Mouse (Mus musculus) midbrain, embryonic 13.5 days (tissue): Measurements from ENCODE around the gene Cracr2a. TPM values are rescaled to one million over a fixed set of nuclear protein-coding genes. Genes with fewer than 3 reads are reported as not detected.
"Not testable (repeated sequence)": the region's sequence is repeated elsewhere in the genome, so short reads cannot be mapped to it uniquely, and the experiment has no call there.

ENCODE experiments used
- ATAC-seq: fragments of 200-750 bp; cut with Nextera tagmentation; 2 replicates; pipeline ENCODE4 v1.8.0; 2017; ENCODE audit warnings: mild to moderate bottlenecking, moderate TSS enrichment, moderate library complexity
- H3K27ac ChIP-seq: fragments of 300-500 bp; sonication (generic); 2 replicates; pipeline ENCODE4 v1.5.1; 2015; ENCODE audit warnings: inconsistent platforms, mild to moderate bottlenecking, moderate library complexity
- H3K27me3 ChIP-seq: fragments of 300-500 bp; sonication (generic); 2 replicates; pipeline ENCODE4 v1.6.1; 2015; ENCODE audit warnings: mild to moderate bottlenecking, inconsistent platforms
- H3K36me3 ChIP-seq: fragments of 300-500 bp; sonication (generic); 2 replicates; pipeline ENCODE4 v1.6.1; 2015; ENCODE audit warnings: mild to moderate bottlenecking, inconsistent platforms
- H3K4me1 ChIP-seq: fragments of 300-500 bp; sonication (generic); replicated peaks from 2 replicates; pipeline ENCODE4 v1.6.1; 2015; ENCODE audit warnings: inconsistent platforms
- H3K4me2 ChIP-seq: fragments of 300-500 bp; sonication (generic); replicated peaks from 2 replicates; pipeline ENCODE4 v1.6.1; 2015; ENCODE audit warnings: moderate library complexity, mild to moderate bottlenecking, inconsistent platforms
- H3K4me3 ChIP-seq: fragments of 300-500 bp; sonication (generic); replicated peaks from 2 replicates; pipeline ENCODE4 v1.5.1; 2015; ENCODE audit warnings: mild to moderate bottlenecking, inconsistent platforms
- H3K9ac ChIP-seq: fragments of 300-500 bp; sonication (generic); replicated peaks from 2 replicates; pipeline ENCODE4 v1.6.1; 2015; ENCODE audit warnings: mild to moderate bottlenecking, inconsistent platforms
- H3K9me3 ChIP-seq: fragments of 300-500 bp; sonication (generic); 2 replicates; pipeline ENCODE4 v1.6.1; 2016; ENCODE audit warnings: mild to moderate bottlenecking, inconsistent platforms
- WGBS: fragments of 180-500 bp; shearing (Covaris S2); methylation state at CpG from one replicate; pipeline ENCODE4 v1.1.7; 2015; 5-methylcytosine and 5-hydroxymethylcytosine counted together
- polyA plus RNA-seq: library from polyadenylated mRNA; unstranded; fragments of >200 nt; fragmentation: Nextera tagmentation; extraction: Ambion mirVana; gene quantifications from 2 replicates; pipeline ENCODE4 v1.2.1, GENCODE M21; 2015

The Cracr2a gene
- 0.24 and 0.53 TPM in 2 replicates for polyA plus RNA-seq

DNA sequence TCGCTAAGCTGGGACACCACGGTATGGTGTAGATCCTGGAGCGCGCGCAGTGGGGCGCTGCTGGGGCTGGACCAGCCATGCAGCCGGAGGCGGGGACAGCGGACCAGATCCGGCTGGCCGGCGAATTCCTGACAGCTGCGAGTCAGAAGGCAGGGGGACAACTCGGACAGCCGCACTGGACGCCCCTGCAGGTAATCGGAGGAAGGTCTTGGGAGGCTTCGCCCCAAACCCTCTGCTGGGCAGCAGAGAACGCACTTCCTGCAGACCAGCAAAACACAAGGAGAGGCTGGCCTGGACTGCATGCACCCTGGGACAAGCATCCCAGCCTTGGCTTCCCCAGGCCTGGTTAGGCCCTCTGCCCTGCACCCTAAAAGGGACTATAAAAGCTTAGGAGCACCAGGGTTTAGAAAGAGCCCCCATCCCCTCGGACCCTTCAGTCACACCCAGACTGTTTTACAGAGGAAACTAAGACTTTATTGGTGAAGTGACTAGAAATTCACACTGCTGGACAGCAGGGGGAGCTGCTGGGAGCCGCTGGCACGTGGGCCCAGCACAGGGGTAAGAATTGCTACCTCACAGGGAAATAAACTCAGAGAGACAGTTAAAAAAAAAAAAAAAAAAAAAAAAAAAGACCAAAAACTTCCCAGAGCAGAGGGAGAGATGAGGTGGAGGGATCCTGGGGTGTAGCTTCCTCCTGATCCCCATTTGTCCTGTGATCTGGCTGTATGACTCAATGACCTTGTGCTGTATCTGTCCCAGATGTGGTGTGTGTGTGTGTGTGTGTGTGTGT, at the start of gene Cracr2a:
Cracr2a (plus strand) TSS at position 108 of the 790 bp plus-strand sequence.
- peak; percentile 91 for ATAC-seq
- no peak within 1 kb of the TSS for H3K27ac ChIP-seq
- peaks cover 12% of the 10 kb centered on the region for H3K27me3 ChIP-seq
- no peaks in the 10 kb centered on the region for H3K9me3 ChIP-seq
- H3K4me1 ChIP-seq = peaks cover 10% of the 10 kb centered on the region
- under 1% methylated on average over 22 of the region's 22 CpGs for WGBS
- peak within 1 kb of the TSS; percentile 63 for H3K9ac ChIP-seq
- no peaks in the 10 kb centered on the region for H3K36me3 ChIP-seq
- H3K4me3 ChIP-seq = peak within 1 kb of the TSS; percentile 47
- peak within 1 kb of the TSS; percentile 78 for H3K4me2 ChIP-seq

DNA sequence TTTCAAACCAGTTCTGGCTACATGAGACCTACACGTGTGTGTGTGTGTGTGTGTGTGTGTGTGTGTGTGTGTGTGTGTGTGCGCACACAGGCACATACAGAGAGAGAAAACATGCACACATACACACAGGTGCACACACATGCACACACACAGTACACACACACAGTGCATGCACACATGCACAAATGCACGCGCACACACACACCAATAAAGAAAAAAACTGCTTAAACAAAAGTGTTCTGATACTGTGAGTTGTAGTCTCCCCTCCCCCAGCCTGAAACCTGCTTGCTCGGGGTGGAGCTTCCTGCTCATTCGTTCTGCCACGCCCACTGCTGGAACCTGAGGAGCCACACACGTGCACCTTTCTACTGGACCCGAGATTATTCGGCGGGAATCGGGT, 47.4 kb upstream of the Cracr2a start:
- H3K9me3 ChIP-seq, H3K4me2 ChIP-seq, H3K9ac ChIP-seq, H3K4me3 ChIP-seq, H3K36me3 ChIP-seq, H3K4me1 ChIP-seq, ATAC-seq, H3K27ac ChIP-seq, H3K27me3 ChIP-seq: not testable (repeated sequence)
- 87% methylated on average over 7 of the region's 12 CpGs for WGBS

DNA sequence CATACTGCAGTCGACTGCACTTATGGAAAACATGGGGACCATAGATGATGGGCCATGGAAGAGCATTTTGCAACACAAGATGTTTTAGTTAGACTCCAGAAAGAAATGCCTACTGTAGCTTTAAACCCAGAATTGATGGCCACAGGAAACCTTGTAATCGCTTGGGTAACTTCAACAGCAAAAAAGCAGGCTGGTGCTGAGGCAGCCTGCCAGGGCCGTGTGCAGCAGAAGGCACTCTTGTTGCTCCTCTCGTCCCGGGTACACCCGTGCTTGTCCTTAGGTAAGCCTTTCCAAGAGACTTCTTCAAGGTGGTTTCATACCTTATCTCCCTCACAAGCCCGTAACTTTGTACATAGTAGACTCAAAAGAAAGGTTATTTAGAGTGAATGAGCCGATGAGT, 40.0 kb upstream of the Cracr2a start:
- Histone ChIP-seq H3K4me1 (no peaks in the 10 kb centered on the region), H3K4me3 (no peak overlapping the region), H3K27ac (no peak overlapping the region), H3K9ac (no peak overlapping the region), H3K27me3 (no peaks in the 10 kb centered on the region), H3K36me3 (no peaks in the 10 kb centered on the region), H3K9me3 (no peaks in the 10 kb centered on the region), H3K4me2 (no peak overlapping the region)
- WGBS = 76% methylated on average over 8 of the region's 8 CpGs
- no peak for ATAC-seq

DNA sequence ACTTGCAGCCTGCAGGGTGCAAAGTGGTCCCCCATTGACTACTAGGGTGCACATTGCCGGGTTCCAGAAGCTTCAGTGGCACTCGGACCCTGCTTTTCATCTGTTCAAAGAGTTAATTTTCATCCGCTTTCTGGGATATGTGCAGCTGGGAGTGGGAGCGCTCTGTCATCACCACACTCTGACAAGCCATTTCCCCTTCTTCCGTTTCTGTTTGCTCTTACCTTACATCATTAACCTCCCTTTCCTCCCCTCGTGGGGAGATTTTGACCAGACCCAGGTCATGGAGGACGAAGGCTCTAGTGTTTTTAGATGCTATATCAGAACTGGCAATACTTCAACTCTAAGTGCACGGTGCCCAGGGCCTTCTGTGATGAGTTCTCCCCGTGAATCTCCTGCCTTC, 38.8 kb upstream of the Cracr2a start:
- H3K4me2 ChIP-seq = no peak overlapping the region
- H3K9me3 ChIP-seq = no peaks in the 10 kb centered on the region
- H3K27ac ChIP-seq = no peak overlapping the region
- no peaks in the 10 kb centered on the region for H3K36me3 ChIP-seq
- ATAC-seq = no peak
- no peaks in the 10 kb centered on the region for H3K4me1 ChIP-seq
- no peaks in the 10 kb centered on the region for H3K27me3 ChIP-seq
- H3K9ac ChIP-seq = no peak overlapping the region
- H3K4me3 ChIP-seq = no peak overlapping the region
- WGBS = 84% methylated on average over 9 of the region's 9 CpGs

DNA sequence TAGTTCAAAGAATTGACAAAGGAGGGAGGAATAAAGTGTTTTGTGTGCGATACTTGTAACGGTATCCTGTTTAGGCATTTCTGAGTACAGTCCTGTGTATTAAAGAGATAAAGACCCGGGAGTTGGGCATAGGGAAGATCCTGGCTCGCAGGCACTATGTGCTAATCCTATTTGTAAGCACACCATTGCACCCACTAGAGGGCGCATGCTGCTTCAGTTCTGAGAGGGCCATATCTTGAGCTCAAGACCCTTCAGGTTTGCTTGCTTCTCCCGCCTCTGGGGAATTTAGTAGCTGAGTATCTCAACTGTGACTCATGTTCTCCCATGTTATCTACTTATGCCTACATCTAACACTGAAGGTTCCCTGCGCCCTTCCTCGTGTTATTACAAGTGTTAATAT, 36.7 kb upstream of the Cracr2a start:
- Histone ChIP-seq H3K4me1 (no peaks in the 10 kb centered on the region), H3K27ac (no peak overlapping the region), H3K9ac (no peak overlapping the region), H3K4me2 (no peak overlapping the region), H3K27me3 (no peaks in the 10 kb centered on the region), H3K36me3 (no peaks in the 10 kb centered on the region), H3K9me3 (no peaks in the 10 kb centered on the region), H3K4me3 (no peak overlapping the region)
- 33% methylated on average over 8 of the region's 8 CpGs for WGBS
- no peak for ATAC-seq

DNA sequence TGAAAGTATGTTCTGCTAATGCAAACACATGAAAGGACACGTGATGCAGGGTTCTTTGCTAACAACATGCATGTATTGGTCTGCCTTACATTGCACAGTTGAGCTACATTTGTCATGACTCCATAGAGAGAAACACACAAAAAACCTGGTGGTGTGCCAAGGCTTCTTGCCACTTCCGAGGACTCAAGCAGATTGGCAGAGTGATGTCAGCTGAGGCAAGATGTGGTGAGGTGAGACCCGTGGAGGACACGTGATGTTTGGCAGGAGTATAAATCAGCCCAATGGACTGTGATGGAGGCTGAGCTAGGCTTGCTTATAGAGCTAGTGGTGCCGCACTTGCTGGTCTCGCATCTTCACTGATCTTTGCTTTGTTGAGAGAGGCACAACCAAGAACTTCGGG, 32.5 kb upstream of the Cracr2a start:
- Histone ChIP-seq H3K4me1 (no peaks in the 10 kb centered on the region), H3K4me2 (no peak overlapping the region), H3K9me3 (no peaks in the 10 kb centered on the region), H3K36me3 (no peaks in the 10 kb centered on the region), H3K27me3 (no peaks in the 10 kb centered on the region), H3K27ac (no peak overlapping the region), H3K4me3 (no peak overlapping the region), H3K9ac (no peak overlapping the region)
- no peak for ATAC-seq
- WGBS = 84% methylated on average over 7 of the region's 7 CpGs

DNA sequence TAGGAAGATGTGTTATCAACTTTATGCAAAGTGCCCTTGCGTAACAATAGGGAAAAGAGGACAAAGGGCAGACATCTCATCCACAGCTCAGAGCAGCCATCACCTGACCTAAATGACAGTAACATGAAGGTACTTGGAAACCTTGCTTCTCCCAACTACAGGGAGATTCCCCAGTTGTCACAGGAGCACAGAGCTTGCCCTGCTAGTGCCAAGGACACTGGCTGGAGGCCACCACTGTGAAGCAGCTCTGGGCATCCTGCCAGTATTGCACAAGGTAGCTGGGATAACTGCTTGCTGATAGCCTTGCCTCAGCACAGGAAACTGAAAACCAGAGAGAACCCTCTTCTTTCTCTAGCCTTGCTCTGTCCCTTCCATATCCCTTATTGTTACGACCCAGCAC, 31.7 kb upstream of the Cracr2a start:
- Histone ChIP-seq H3K27me3 (no peaks in the 10 kb centered on the region), H3K36me3 (no peaks in the 10 kb centered on the region), H3K4me1 (no peaks in the 10 kb centered on the region), H3K4me3 (no peak overlapping the region), H3K9me3 (no peaks in the 10 kb centered on the region), H3K9ac (no peak overlapping the region), H3K4me2 (no peak overlapping the region), H3K27ac (no peak overlapping the region)
- WGBS = 83% methylated on average over 2 of the region's 2 CpGs
- no peak for ATAC-seq

DNA sequence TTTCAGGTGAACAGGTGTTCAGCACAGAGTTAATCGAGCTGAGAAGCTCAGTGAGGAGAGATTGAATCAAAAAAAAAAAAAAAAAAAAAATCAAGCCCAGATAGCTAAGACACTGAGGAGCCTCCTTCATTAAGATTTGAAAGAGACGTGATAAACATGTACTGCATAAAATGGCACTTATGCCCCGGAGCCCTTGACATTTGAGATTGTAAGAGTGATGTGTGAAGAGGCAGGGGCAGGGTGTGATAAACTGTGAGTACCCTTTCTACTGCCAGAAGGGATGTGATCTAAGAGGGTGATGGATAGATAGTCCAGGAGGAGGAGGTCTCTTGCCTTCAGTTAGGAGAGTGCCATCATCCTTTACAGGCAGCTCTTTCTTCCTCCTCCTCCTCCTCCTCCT, 30.9 kb upstream of the Cracr2a start:
- no peaks in the 10 kb centered on the region for H3K36me3 ChIP-seq
- H3K4me2 ChIP-seq = no peak overlapping the region
- 0 out of 2 replicates have a peak, but pooled peaks cover 2% of the 10 kb centered on the region for H3K27me3 ChIP-seq
- 67% methylated on average over 3 of the region's 3 CpGs for WGBS
- H3K4me1 ChIP-seq = no peaks in the 10 kb centered on the region
- H3K4me3 ChIP-seq = no peak overlapping the region
- H3K27ac ChIP-seq = no peak overlapping the region
- ATAC-seq = no peak
- no peak overlapping the region for H3K9ac ChIP-seq
- H3K9me3 ChIP-seq = no peaks in the 10 kb centered on the region

DNA sequence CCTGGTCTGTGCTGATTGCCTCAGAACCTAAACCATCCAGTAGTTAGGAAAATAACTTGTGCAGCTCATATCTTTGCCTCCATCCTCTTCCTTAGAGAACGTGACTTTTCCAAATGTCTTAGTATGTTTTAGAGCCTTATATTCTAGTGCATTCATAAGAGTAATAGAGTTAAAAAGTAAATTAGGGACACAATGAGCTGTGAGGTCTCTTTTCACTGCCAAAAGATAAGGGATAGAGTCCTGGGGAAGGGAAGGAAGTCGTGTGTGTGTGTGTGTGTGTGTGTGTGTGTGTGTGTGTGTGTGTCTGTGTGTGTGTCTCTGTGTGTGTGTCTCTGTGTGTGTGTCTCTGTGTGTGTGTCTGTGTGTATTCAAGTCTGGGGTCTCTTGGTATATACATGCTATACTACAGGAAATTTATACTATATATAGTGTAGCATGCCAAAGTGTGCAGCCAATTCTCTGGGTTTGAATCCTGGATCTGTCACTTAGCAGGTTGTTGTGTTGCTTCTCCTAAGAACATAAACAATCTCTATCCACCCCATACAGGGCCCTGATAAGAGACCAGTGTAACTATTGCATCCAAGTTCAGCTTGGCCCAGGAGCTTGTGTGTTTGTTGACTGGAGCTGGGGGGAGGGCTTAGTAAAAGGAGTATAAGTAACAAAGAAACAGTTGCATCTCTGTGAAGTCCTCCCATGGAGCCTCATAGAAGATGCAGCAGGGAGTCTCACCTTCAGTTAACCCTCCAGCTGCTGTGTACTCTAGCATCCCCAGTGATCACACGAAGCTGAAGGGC, 29.5 kb upstream of the Cracr2a start:
- no peaks in the 10 kb centered on the region for H3K4me1 ChIP-seq
- no peak overlapping the region for H3K4me3 ChIP-seq
- no peak overlapping the region for H3K27ac ChIP-seq
- no peaks in the 10 kb centered on the region for H3K36me3 ChIP-seq
- WGBS = 57% methylated on average over 3 of the region's 3 CpGs
- H3K27me3 ChIP-seq = 0 out of 2 replicates have a peak, but pooled peaks cover 2% of the 10 kb centered on the region
- no peak for ATAC-seq
- H3K9me3 ChIP-seq = no peaks in the 10 kb centered on the region
- H3K9ac ChIP-seq = no peak overlapping the region
- H3K4me2 ChIP-seq = no peak overlapping the region

DNA sequence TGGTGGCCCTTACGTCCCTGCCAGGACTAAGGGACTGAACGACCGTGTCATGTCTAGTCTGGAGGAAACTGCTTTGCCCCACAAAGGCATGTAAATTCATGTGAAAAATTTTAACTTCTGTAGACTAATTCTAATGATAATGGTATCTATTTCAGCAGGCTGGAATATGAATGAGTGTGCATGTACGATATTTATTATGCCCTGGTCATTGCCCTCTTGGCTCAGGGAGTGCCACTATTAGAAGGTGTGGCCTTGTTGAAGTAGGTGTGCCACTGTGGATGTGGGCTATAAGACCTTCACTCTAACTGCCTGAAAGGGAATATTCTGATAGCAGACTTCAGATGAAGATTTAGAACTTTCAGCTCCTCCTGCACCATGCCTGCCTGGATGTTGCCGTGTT, 28.8 kb upstream of the Cracr2a start:
- Histone ChIP-seq H3K4me2 (no peak overlapping the region), H3K9ac (no peak overlapping the region), H3K4me1 (no peaks in the 10 kb centered on the region), H3K4me3 (no peak overlapping the region), H3K27me3 (0 out of 2 replicates have a peak, but pooled peaks cover 2% of the 10 kb centered on the region), H3K9me3 (no peaks in the 10 kb centered on the region), H3K27ac (no peak overlapping the region), H3K36me3 (no peaks in the 10 kb centered on the region)
- 89% methylated on average over 5 of the region's 5 CpGs for WGBS
- no peak for ATAC-seq

DNA sequence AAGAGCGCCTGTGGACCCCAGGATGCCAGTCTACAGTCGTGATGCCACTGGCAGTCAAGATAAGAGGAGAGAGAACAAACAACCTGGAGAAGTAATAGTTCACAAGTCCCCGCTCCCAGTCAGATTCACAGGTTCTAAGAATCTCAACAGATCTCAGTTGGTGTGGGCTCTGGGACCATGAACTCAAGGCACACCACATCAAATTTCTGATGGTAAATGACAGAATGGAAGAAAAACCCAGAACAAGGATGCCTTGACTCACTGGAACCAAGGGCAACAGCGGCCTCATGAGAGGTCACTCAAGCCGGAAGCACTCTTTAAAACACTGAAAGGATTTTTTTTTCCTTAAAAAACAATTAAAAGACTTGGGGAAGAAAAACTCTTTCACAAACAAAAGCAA, 27.4 kb upstream of the Cracr2a start:
- Histone ChIP-seq H3K27me3 (0 out of 2 replicates have a peak, but pooled peaks cover 5% of the 10 kb centered on the region), H3K36me3 (no peaks in the 10 kb centered on the region), H3K4me1 (no peaks in the 10 kb centered on the region), H3K9ac (no peak overlapping the region), H3K27ac (no peak overlapping the region), H3K4me3 (no peak overlapping the region), H3K4me2 (no peak overlapping the region), H3K9me3 (no peaks in the 10 kb centered on the region)
- WGBS = 83% methylated on average over 5 of the region's 5 CpGs
- ATAC-seq = no peak

DNA sequence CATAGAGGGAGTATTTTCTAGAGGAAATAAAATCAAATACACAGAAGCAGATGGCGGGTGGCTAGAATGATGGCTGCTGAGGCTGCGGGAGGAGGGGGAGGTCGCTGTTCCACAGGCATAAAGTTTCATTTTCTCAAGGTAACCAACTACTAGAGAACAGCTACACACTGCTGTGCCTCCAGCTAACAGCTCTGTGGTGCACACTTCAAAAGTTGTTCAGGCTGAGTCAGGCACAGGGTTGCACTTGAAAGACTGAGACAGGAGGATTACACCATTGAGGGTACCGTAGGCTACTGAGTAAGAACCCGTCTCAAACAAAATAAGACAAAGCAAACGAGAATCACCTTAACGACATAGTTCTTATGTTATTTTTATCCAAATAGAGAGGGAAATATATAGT, 24.1 kb upstream of the Cracr2a start:
- Histone ChIP-seq H3K27ac (no peak overlapping the region), H3K4me1 (no peaks in the 10 kb centered on the region), H3K4me2 (no peak overlapping the region), H3K27me3 (0 out of 2 replicates have a peak, but pooled peaks cover 5% of the 10 kb centered on the region), H3K9ac (no peak overlapping the region), H3K9me3 (no peaks in the 10 kb centered on the region), H3K4me3 (no peak overlapping the region), H3K36me3 (no peaks in the 10 kb centered on the region)
- 78% methylated on average over 7 of the region's 7 CpGs for WGBS
- ATAC-seq = no peak
